Mouse (Mus musculus): ENCODE results near the gene Crtc3.

The Crtc3 gene

GRCm38 (mm10) chr7:80680218-80680847 lies 8.3 kb downstream of the Crtc3 start:
- no peak for DNase-seq

GRCm38 (mm10) chr7:80672323-80672722 lies 16.4 kb downstream of the Crtc3 start:
- DNase-seq = no peak

GRCm38 (mm10) chr7:80670889-80671288 lies 17.8 kb downstream of the Crtc3 start:
- DNase-seq = no peak

GRCm38 (mm10) chr7:80667190-80667589 lies 21.5 kb downstream of the Crtc3 start:
- DNase-seq = no peak

- DNase-seq = no peak
Measured at GRCm38 (mm10) chr7:80666198-80666915, 22.3 kb downstream of the Crtc3 start.

- DNase-seq = no peak
Measured at GRCm38 (mm10) chr7:80661082-80661481, 27.6 kb downstream of the Crtc3 start.

- peak; percentile 91 to 93 for DNase-seq
Measured at GRCm38 (mm10) chr7:80660619-80661018, 28.1 kb downstream of the Crtc3 start.

- DNase-seq = peak in 1 of 2 experiments; percentile 27
Measured at GRCm38 (mm10) chr7:80657896-80658295, 30.8 kb downstream of the Crtc3 start.

- no peak for DNase-seq
Measured at GRCm38 (mm10) chr7:80655350-80656013, 33.2 kb downstream of the Crtc3 start.

- no peak for DNase-seq
Measured at GRCm38 (mm10) chr7:80654926-80655325, 33.8 kb downstream of the Crtc3 start.

GRCm38 (mm10) chr7:80654393-80654792 lies 34.3 kb downstream of the Crtc3 start:
- DNase-seq = no peak

GRCm38 (mm10) chr7:80653971-80654370 lies 34.7 kb downstream of the Crtc3 start:
- DNase-seq = no peak

- DNase-seq = no peak
Measured at GRCm38 (mm10) chr7:80653077-80653476, 35.6 kb downstream of the Crtc3 start.

GRCm38 (mm10) chr7:80652289-80652688 lies 36.4 kb downstream of the Crtc3 start:
- no peak for DNase-seq

- peak; percentile 71 to 76 for DNase-seq
Measured at GRCm38 (mm10) chr7:80647437-80647871, 41.2 kb downstream of the Crtc3 start.

GRCm38 (mm10) chr7:80646093-80647025 lies 42.3 kb downstream of the Crtc3 start:
- DNase-seq = no peak

GRCm38 (mm10) chr7:80642976-80643666 lies 45.6 kb downstream of the Crtc3 start:
- no peak for DNase-seq

- peak in 1 of 2 experiments; percentile 61 for DNase-seq
Measured at GRCm38 (mm10) chr7:80642552-80642951, 46.1 kb downstream of the Crtc3 start.

GRCm38 (mm10) chr7:80641899-80642298 lies 46.8 kb downstream of the Crtc3 start:
- DNase-seq = no peak

GRCm38 (mm10) chr7:80641497-80641896 lies 47.2 kb downstream of the Crtc3 start:
- DNase-seq = no peak

GRCm38 (mm10) chr7:80639981-80640380 lies 48.7 kb downstream of the Crtc3 start:
- DNase-seq = peak; percentile 70 to 86

- DNase-seq = no peak
Measured at GRCm38 (mm10) chr7:80638460-80638859, 50.2 kb downstream of the Crtc3 start.
